8 mouse cellular contexts compared by ENCODE assay signal in the genomic region with DNA sequence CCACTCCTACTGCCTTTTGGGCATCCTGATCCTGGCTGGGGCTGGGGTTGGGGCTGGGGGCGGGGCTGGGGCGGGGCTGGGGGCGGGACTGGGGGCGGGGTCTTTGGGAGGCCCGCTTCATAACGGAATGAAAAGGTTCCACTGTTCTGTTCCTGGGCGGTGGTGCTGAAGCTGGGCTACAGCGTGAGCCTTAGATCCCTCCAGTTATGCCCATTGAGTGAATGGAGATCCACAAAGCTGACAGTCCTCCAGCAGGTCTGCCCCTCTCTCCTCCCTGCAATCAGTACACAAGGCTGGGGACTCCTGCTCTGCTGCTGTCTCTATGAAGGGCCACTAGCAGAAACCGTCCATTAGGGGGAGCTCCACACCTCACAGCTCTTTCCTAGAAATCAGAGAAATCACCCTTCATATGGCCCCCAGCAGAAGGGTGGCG.
A peak's percentile ranks its signal among the peaks of the same experiment; 100 is the strongest.
DNase-seq lines count a peak whose midpoint lies in the region; ATAC-seq and TF ChIP-seq lines count a peak whose summit lies in the region.

No protein-coding gene starts in this region.

- no peak overlapping the region for H3K9ac ChIP-seq in MEL (ENCODE audit: control insufficient read depth, low read depth, low read length, poor library complexity, severe bottlenecking)
- H3K9ac ChIP-seq in stomach, embryonic 15.5 days: no peak overlapping the region

- H3K9me3 ChIP-seq in MEL (replicated peaks; ENCODE audit: insufficient read depth, low read length): no peaks in the 10 kb centered on the region
- no peaks in the 10 kb centered on the region for H3K9me3 ChIP-seq in stomach, embryonic 15.5 days

- no peaks in the 10 kb centered on the region for H3K36me3 ChIP-seq in MEL (ENCODE audit: control insufficient read depth in 1 of 2, insufficient read depth in 2 of 2, low read length in 2 of 2)
- H3K36me3 ChIP-seq in stomach, embryonic 15.5 days: no peaks in the 10 kb centered on the region

- H3K4me1 ChIP-seq in MEL (ENCODE audit: control insufficient read depth in 1 of 2, insufficient read depth in 2 of 2, low read length in 2 of 2): no peaks in the 10 kb centered on the region
- no peaks in the 10 kb centered on the region for H3K4me1 ChIP-seq in stomach, embryonic 15.5 days

- peak; percentile 17 for DNase-seq in 3T3-L1 (ENCODE audit: low read depth, low spot score)
- DNase-seq in MEL (ENCODE audit: low read depth, low spot score): peak; percentile 8
- DNase-seq in embryo, embryonic 11 days: peak; percentile 78
- peak; percentile 1 to 10 for DNase-seq in heart, postnatal 36 days
- peak; percentile 31 for DNase-seq in large intestine, adult 2 months (ENCODE audit: low read depth, low spot score)
- DNase-seq in lung, postnatal 10 days: peak; percentile 44

- intact Hi-C loops in heart, postnatal 36 days (cut with DNase I): loop anchor here (2.0 kb wide), 1 partner anchor 380 kb away; no protein-coding TSS in a partner anchor

- H3K4me3 ChIP-seq in MEL (ENCODE audit: control insufficient read depth in 1 of 2, insufficient read depth in 1 of 2, low read depth in 2 of 2, low read length in 2 of 2): no peak overlapping the region
- H3K4me3 ChIP-seq in stomach, embryonic 15.5 days (replicated peaks): no peak overlapping the region

- no peak overlapping the region for H3K27ac ChIP-seq in MEL (ENCODE audit: control insufficient read depth, low read depth, low read length)
- H3K27ac ChIP-seq in stomach, embryonic 15.5 days: no peak overlapping the region

- peak overlapping the region; percentile 37 for H3K4me2 ChIP-seq in stomach, embryonic 15.5 days

- no peak for TF ChIP-seq POLR2A in MEL (IDR thresholded peaks at IDR 0.05; ENCODE audit: control insufficient read depth in 1 of 2, insufficient read depth in 1 of 2, low read depth in 1 of 2, low read length in 2 of 2, poor library complexity in 1 of 2)

- TF ChIP-seq EP300 in MEL (IDR thresholded peaks at IDR 0.05; ENCODE audit: low read depth in 1 of 2, low read length in 2 of 2): no peak

- TF ChIP-seq CTCF in MEL (IDR thresholded peaks at IDR 0.05 in 2 of 3, conservative IDR thresholded peaks at IDR 0.05 in 1 of 3; ENCODE audit: control insufficient read depth in 1 of 3, insufficient read depth in 1 of 3, low read depth in 2 of 3, low read length in 3 of 3, poor library complexity in 1 of 3, severe bottlenecking in 1 of 3): peak; percentile 12 to 26 (median 15); a peak in 2 of 6 replicates

- H3K27me3 ChIP-seq in MEL (ENCODE audit: control insufficient read depth in 1 of 2, insufficient read depth in 2 of 2, low read length in 2 of 2): no peaks in the 10 kb centered on the region
- H3K27me3 ChIP-seq in stomach, embryonic 15.5 days (replicated peaks): no peaks in the 10 kb centered on the region; the same call in 1 of the 2 replicates

- TF ChIP-seq RAD21 in MEL (IDR thresholded peaks at IDR 0.05; ENCODE audit: low read depth, low read length): no peak

- 4% methylated on average over 10 of the region's 10 CpGs for WGBS in large intestine, adult 2 months
- WGBS in stomach, embryonic 15.5 days: 4% methylated on average over 10 of the region's 10 CpGs

- ATAC-seq in stomach, embryonic 15.5 days (ENCODE audit: insufficient read depth, low FRiP score, low read depth): no peak
- ATAC-seq in CD4-positive, CD25-positive, alpha-beta regulatory T cell, adult 4 months: no peak

- H3K79me2 ChIP-seq in MEL (ENCODE audit: control insufficient read depth, insufficient read depth, low read length, poor library complexity): no peaks in the 10 kb centered on the region

TF ChIP-seq in MEL, 35 proteins besides CTCF, POLR2A, EP300 and RAD21:
- TF ChIP-seq TAL1 (IDR thresholded peaks at IDR 0.05; ENCODE audit: low read length) (no peak), MAFK (IDR thresholded peaks at IDR 0.05; ENCODE audit: borderline replicate concordance, low read depth, low read length) (no peak), JUND (IDR thresholded peaks at IDR 0.05; ENCODE audit: low read depth, low read length) (no peak), SMC3 (IDR thresholded peaks at IDR 0.05; ENCODE audit: low read depth, low read length) (no peak), BHLHE40 (IDR thresholded peaks at IDR 0.05; ENCODE audit: borderline replicate concordance, low read depth, low read length) (no peak), TBP (IDR thresholded peaks at IDR 0.05; ENCODE audit: low read depth, low read length) (no peak), MYB (IDR thresholded peaks at IDR 0.05; ENCODE audit: low read depth, low read length) (no peak), ZNF384 (IDR thresholded peaks at IDR 0.05; ENCODE audit: low read depth, low read length) (no peak), CHD2 (IDR thresholded peaks at IDR 0.05; ENCODE audit: low read length) (no peak), NELFE (IDR thresholded peaks at IDR 0.05; ENCODE audit: low read depth, low read length) (no peak), GABPA (IDR thresholded peaks at IDR 0.05; ENCODE audit: low read depth, low read length) (no peak), NRF1 (IDR thresholded peaks at IDR 0.05; ENCODE audit: insufficient read depth, low read depth, low read length, poor library complexity, severe bottlenecking) (no peak), E2F4 (IDR thresholded peaks at IDR 0.05; ENCODE audit: borderline replicate concordance, low read depth, low read length) (no peak), UBTF (IDR thresholded peaks at IDR 0.05; ENCODE audit: borderline replicate concordance, insufficient read depth, low read depth, low read length) (no peak), TCF12 (IDR thresholded peaks at IDR 0.05; ENCODE audit: low read depth, low read length) (no peak)
TF ChIP-seq in MEL: peak in this region for 0.

Comparison
In these comparisons a context has a peak if more than half of its experiments do, and no peak if none do; other contexts are left out.
1. DNase-seq: peak in every context shown above with its lines; median percentile 78 in embryo, embryonic 11 days; 44 in lung, postnatal 10 days; 31 in large intestine, adult 2 months; 17 in 3T3-L1; 8 in MEL; 6 in heart, postnatal 36 days.